ENCODE assay signal across 8 mouse cellular contexts in the genomic region with DNA sequence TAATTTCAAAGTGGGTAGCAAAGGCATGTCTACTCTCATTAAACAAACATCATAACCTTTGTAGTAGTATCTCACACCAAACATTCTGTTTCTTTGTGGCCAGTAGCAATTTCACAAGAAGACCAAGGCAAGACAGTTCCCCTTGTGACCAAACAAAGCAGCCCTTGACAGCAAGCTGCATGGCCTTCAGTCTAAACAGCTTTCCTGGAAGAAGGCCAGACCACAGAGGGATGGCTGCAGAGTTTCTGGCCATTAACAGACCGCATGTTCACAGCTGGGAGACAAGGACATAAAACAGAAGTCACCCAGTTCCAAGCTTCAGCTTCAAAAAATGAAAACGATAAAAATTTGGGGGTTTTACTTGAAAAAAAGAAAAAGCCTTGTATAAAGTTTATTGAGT.
DNase-seq lines count a peak whose midpoint lies in the region; ATAC-seq lines count a peak whose summit lies in the region.

No protein-coding gene starts in this region.

- DNase-seq in left cerebral cortex, postnatal 4 days, result peak; percentile 61
- no peak for DNase-seq in left cerebral cortex, adult 11 months (ENCODE audit: low spot score)
- peak; percentile 82 for DNase-seq in adrenal gland, adult 2 months
- peak; percentile 10 for DNase-seq in embryonic facial prominence, embryonic 10.5 days (ENCODE audit: low spot score)
- DNase-seq in thymus, postnatal 0 days (ENCODE audit: low spot score), result no peak
- DNase-seq in forebrain, embryonic 11.5 days (ENCODE audit: low spot score), result no peak

- no peaks in the 10 kb centered on the region for H3K27me3 ChIP-seq in embryonic facial prominence, embryonic 10.5 days (replicated peaks; ENCODE audit: low read depth, poor library complexity, severe bottlenecking)
- H3K27me3 ChIP-seq in intestine, embryonic 16.5 days (replicated peaks; ENCODE audit: control insufficient read depth, insufficient read depth, low read length), result no peaks in the 10 kb centered on the region
- H3K27me3 ChIP-seq in forebrain, embryonic 11.5 days (ENCODE audit: control insufficient read depth, insufficient read depth, low read length), result no peaks in the 10 kb centered on the region

- H3K4me3 ChIP-seq in embryonic facial prominence, embryonic 10.5 days, result no peak overlapping the region
- no peak overlapping the region for H3K4me3 ChIP-seq in intestine, embryonic 16.5 days (ENCODE audit: low read length)
- no peak overlapping the region for H3K4me3 ChIP-seq in forebrain, embryonic 11.5 days (ENCODE audit: low read depth, low read length)

- H3K36me3 ChIP-seq in embryonic facial prominence, embryonic 10.5 days (replicated peaks), result no peaks in the 10 kb centered on the region
- no peaks in the 10 kb centered on the region for H3K36me3 ChIP-seq in intestine, embryonic 16.5 days (ENCODE audit: control insufficient read depth, insufficient read depth, low read length)
- H3K36me3 ChIP-seq in forebrain, embryonic 11.5 days (ENCODE audit: control insufficient read depth, insufficient read depth, low read length), result no peaks in the 10 kb centered on the region

- no peak overlapping the region for H3K9ac ChIP-seq in intestine, embryonic 16.5 days (ENCODE audit: low read depth, low read length)
- no peak overlapping the region for H3K9ac ChIP-seq in forebrain, embryonic 11.5 days (ENCODE audit: low read length)

- intact Hi-C loops in left cerebral cortex, postnatal 4 days (cut with DNase I), result no loop called here

- ATAC-seq in intestine, embryonic 16.5 days, result peak; percentile 70
- ATAC-seq in megakaryocyte progenitor cell, adult 5-6 weeks (replicated peaks; ENCODE audit: poor library complexity), result no peak
- ATAC-seq in forebrain, embryonic 11.5 days (replicated peaks; ENCODE audit: low FRiP score), result no peak

- H3K4me1 ChIP-seq in embryonic facial prominence, embryonic 10.5 days, result no peaks in the 10 kb centered on the region
- H3K4me1 ChIP-seq in intestine, embryonic 16.5 days (ENCODE audit: control insufficient read depth, insufficient read depth, low read length), result no peaks in the 10 kb centered on the region
- H3K4me1 ChIP-seq in forebrain, embryonic 11.5 days (replicated peaks; ENCODE audit: control insufficient read depth, insufficient read depth, low read length), result no peaks in the 10 kb centered on the region

- H3K27ac ChIP-seq in embryonic facial prominence, embryonic 10.5 days (replicated peaks), result no peak overlapping the region
- H3K27ac ChIP-seq in intestine, embryonic 16.5 days (ENCODE audit: low read length), result no peak overlapping the region
- H3K27ac ChIP-seq in forebrain, embryonic 11.5 days (ENCODE audit: low read depth, low read length), result no peak overlapping the region

- WGBS in embryonic facial prominence, embryonic 10.5 days, result 73% methylated on average over 2 of the region's 2 CpGs
- 33% methylated on average over 2 of the region's 2 CpGs for WGBS in intestine, embryonic 16.5 days
- 82% methylated on average over 2 of the region's 2 CpGs for WGBS in forebrain, embryonic 11.5 days

- no peaks in the 10 kb centered on the region for H3K9me3 ChIP-seq in embryonic facial prominence, embryonic 10.5 days
- H3K9me3 ChIP-seq in intestine, embryonic 16.5 days (ENCODE audit: control insufficient read depth, low read length), result no peaks in the 10 kb centered on the region
- no peaks in the 10 kb centered on the region for H3K9me3 ChIP-seq in forebrain, embryonic 11.5 days (ENCODE audit: control insufficient read depth, low read length)

- H3K4me2 ChIP-seq in intestine, embryonic 16.5 days (ENCODE audit: low read depth, low read length), result no peak overlapping the region
- H3K4me2 ChIP-seq in forebrain, embryonic 11.5 days (ENCODE audit: low read depth, low read length, severe bottlenecking), result no peak overlapping the region

Comparison
In these comparisons a context has a peak if more than half of its experiments do, and no peak if none do; other contexts are left out.
1. DNase-seq: peak in left cerebral cortex, postnatal 4 days (single experiment), adrenal gland, adult 2 months (single experiment) and embryonic facial prominence, embryonic 10.5 days (single experiment); none in left cerebral cortex, adult 11 months (single experiment), thymus, postnatal 0 days (single experiment) and forebrain, embryonic 11.5 days (single experiment).